Mouse (Mus musculus) right cerebral cortex, postnatal 10 days (tissue): ENCODE data around the gene Rad1.
"Not testable (repeated sequence)": the region's sequence is repeated elsewhere in the genome, so short reads cannot be mapped to it uniquely, and the experiment has no call there.

ENCODE experiments used
- DNase-seq, 2 experiments: peaks; one replicate each; pipeline ENCODE4 v3.0.0; 2021; ENCODE audit warnings: low spot score in 2 of 2

The Rad1 gene

DNA sequence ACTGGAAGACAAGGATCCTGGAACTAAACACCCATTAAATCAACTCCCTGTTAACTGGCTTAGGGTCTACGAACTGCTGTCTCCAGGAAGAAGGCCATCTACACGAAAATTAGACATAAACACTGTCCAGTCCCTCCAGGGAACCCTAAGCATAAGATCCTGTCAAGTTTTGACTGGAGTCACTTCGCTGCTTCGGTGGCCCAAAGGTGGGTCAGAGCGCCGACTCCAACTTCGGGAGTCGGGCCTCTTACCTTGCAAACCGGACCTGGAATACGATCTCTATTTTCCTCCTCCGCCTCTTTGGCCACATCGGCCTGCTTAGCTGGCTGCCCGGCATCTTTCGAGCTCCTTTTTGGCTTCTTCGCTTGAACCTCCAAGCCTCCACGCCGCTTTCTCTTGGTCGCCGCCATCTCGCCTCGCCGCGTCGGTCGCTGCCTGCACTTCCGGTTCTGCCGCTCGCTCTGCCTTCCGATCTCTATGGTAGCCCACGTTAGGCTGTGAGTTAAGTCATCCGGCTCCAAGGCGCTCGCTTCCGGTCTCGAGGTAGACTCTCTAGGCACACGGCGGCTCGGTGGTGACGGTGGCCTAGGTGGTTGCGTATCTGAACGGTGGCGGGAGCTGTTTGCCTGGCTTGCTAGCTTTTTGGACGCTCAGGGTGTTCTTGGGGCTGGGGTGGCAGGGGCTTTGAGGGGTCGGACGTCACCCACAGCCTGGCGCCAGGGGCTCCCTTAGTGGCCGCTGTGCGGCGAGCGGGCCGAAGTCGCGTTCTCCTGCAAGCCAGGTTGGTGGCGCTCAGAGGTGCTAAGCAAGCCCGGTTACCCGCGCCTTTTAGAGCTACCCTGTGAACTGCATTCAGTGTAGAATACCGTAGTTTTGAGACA is at the start of gene Rad1, which contains the start of gene Brix1:
Gene Rad1, plus strand, starts transcription at position 535 of the 881 bp plus-strand sequence.
Gene Brix1, minus strand, starts transcription at position 464 of the 881 bp plus-strand sequence.
- DNase-seq: peak; percentile 96 to 98

- no peak for DNase-seq
Measured at GRCm38 (mm10) chr15:10436893-10437292, 48.9 kb upstream of the Rad1 start.

GRCm38 (mm10) chr15:10439963-10440362 is 45.9 kb upstream of the Rad1 start:
- DNase-seq: no peak

DNA sequence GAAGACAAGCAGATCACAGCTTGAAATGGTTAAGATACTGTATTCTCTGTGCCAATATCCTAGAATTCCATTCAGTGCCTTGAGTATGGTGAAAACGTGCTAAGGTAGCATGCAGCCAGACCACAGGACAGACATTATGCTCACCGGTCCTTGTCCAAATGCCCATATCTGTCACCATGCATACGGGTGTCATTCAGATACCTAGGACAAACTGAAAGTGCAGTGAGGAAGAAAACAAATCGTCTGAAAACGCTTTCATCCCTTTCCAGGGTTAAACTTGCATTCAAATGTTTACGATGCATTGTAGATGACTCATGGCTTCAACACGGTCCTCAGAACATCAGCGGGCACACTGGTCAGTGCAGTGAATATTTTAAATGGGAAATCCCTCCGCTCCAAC is 44.3 kb upstream of the Rad1 start:
- no peak for DNase-seq

DNA sequence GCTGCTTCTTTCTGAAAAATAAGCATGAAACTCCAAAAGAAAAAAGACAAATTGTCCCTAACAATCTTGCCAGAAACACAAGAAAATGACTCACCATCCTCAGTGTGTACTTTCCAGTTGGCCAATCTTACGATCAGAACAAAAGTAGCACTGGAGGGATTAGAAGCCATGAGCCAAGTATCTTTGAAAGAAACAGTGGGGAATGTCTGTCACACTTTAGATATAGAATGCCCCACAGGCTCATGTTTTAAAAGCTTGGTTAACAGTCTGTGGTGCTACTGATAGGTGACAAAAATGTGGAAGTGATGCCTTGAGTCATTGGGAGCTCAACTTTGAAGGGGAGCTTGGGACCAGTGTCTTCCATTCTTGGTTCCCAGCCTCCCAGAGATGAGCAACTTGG is 43.5 kb upstream of the Rad1 start:
- no peak for DNase-seq

- DNase-seq: no peak
Measured at GRCm38 (mm10) chr15:10447102-10447501, 38.7 kb upstream of the Rad1 start.

- no peak for DNase-seq
Measured at GRCm38 (mm10) chr15:10460986-10461385, 24.8 kb upstream of the Rad1 start.

DNA sequence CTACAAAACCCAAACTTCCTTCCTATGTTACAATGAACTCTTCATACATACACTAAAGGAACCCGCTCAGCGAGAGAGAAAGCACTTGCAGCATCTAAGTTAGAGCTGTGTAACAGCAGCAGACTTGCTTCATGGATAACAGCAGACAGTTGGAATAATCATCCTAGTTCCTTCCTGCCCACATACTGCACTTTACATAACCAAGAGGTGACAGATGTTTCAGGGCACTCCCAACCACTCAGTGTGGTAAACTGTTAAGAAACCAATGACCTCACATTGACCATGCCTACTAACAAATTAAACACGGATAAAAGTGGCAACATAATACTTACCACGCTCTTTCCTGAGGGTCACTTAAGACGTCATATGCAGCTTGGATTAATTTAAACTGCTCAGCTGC is 22.3 kb upstream of the Rad1 start:
- no peak for DNase-seq

DNA sequence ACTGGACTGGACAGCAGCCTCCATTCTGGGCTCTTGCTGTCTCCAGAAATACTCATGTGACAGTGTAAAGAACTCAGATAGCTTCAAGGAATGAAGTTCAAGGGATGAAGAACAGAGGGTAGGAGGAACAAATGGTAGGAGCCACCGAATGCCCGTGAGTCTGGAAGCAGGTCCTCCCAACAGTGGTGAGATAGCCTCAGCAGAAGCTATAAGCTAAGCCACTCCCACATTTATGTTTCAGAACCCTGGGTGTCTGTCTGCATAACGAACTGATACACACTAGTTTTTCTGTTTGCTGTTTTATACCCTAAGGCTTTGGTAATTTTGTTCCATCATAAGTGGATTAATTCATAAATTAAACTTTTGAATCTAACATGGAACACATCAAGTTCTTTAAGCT is 21.1 kb upstream of the Rad1 start:
- DNase-seq: no peak

- no peak for DNase-seq
Measured at GRCm38 (mm10) chr15:10468761-10469160, 17.1 kb upstream of the Rad1 start.

GRCm38 (mm10) chr15:10469641-10470150 is 16.1 kb upstream of the Rad1 start:
- DNase-seq: peak; percentile 37 to 45

DNA sequence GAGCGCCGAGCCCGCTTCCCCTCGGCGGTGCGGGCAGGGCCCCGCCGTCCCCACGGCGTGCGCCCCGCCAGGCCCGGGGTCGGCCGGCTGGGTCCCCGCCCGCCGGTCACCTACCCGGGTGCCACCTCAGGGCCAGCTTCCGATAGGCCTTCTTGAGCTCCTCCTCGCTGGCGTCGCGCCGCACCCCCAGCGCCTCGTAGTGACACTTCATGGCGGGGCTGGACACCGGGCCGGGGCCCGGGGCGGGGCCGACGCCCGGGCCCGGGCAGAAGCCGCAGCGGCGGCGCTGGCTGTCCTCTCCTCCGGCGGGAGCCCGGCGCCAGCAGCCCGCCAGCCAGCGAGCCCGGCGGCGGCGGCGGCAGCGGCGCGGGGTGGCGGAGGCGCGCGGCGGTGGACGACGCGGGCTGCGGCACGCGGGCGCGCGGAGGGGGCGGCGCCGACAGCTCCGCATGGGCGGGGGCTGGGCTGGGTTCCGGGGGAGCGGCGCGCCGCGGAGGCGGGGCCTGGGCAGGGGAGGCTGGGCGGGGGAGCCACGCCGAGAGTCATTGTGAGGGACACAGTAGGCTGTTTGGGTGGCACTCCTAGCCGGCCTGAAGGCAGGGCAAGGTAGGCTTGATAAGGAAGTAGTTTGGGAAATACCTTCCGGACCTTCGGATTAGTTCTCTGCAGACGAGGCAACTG is 15.5 kb upstream of the Rad1 start, which contains the start of gene Dnajc21:
Gene Dnajc21, minus strand, starts transcription at position 366 of the 681 bp plus-strand sequence.
- peak; percentile 85 to 86 for DNase-seq

DNA sequence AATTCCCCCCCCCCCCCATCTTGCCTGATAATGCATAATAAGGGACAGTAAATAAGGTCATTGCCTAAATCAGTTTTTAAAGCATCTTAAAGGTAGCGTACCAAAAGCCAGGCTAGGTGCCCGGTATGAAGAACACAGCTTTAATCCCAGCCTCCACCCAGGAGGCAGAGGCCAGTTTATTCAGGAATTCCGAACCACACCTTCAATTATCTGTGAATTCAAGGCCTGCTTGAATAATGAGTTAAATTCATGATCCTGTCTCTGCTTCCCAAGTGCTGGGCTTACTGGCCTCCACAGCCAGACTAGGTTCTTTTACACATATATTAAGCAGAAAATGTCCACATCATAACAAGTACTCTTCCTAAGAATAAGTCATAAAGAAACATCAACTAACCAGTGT is 14.9 kb upstream of the Rad1 start:
- no peak for DNase-seq

DNA sequence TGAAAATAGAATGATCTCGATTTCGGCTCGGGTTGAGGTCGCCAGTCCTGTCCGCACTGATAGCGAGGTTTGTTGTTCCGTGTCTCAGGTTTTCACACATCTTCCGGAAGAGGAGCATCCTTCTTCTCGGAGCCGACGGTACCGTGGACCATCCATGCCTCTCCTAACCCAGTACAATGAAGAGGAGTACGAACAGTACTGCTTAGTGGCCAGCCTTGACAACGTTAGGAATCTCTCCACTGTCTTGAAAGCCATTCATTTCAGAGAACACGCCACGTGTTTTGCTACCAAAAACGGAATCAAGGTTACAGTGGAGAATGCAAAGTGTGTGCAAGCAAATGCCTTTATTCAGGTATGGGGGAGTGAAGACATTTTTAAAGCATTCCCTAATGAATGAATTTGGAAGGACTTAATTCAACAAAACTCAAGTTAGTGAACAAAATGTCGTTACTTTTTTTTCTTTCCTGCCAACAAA is 584 bp downstream of the Rad1 start:
- no peak for DNase-seq

DNA sequence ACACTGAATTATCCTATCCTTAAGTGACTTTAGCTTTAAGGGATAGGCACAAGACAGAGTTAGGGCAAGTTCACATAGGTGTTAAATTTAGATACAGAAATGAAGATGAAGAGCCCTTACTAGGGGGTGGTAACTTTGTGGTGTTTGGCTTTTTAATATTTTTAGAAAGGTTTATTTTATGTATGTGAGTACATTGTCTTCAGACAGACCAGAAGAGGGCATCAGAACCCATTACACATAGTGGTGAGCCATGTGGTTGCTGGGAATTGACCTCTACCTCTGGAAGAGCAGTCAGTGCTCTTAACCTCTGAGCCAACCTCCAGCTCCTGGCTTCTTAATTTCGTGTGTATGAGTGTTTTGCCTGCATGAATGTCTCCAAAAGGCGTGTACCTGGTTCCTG is 1.4 kb downstream of the Rad1 start:
- no peak for DNase-seq

DNA sequence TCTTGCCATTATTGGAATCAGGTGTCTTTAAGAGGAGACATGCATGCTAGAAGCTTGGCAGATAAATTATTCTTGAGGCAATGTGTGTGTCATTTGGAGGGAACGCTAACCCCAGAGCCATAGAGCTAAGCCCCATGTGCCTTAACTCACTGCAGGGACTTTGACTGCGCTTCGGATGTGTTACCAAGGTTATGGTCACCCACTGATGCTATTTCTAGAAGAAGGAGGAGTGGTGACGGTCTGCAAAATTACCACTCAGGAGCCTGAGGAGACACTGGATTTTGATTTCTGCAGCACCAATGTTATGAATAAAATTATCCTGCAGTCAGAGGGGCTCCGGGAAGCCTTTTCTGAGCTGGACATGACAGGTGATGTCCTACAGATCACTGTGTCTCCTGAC is 4.3 kb downstream of the Rad1 start:
- no peak for DNase-seq

- DNase-seq: no peak
Measured at GRCm38 (mm10) chr15:10495944-10496343, 10.1 kb downstream of the Rad1 start.

DNA sequence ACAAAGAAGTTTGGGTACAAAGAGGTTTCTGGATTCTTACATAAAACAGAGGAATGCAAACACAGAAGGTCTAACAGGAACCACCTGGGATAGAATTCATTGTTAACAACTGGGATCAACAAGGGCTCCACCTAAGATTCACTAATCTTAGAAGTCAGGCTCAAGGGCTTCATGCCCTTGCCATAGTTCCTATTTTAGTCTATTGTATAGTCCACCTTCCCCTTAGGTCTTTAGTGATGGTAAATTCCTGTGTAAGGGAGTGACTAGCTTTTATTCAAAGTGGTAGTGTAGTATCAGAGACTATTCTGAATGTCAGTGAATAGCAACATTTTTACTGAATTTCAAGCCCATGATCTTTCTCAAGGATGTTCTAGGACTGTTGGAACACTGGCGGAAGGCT is 10.9 kb downstream of the Rad1 start:
- not testable (repeated sequence) for DNase-seq

DNA sequence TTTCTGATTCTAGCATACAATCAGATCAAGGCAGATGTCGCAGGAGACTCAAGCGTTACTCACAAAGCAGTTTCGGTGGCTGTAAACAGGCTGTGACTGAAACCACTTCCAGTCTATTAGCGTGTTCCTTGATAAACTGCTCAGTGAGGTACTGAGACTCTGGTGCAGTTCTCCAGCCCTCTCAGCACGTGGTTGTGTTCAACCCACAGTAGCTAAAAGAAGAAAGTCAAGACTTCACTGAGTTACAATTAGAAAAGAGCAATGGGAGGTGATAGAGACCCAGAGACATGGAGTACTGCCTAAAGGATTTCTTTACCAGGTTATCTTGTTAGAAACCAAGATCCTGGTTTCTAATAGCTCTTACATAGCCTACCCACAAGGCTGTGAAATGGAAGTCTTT is 13.8 kb downstream of the Rad1 start:
- no peak for DNase-seq

DNA sequence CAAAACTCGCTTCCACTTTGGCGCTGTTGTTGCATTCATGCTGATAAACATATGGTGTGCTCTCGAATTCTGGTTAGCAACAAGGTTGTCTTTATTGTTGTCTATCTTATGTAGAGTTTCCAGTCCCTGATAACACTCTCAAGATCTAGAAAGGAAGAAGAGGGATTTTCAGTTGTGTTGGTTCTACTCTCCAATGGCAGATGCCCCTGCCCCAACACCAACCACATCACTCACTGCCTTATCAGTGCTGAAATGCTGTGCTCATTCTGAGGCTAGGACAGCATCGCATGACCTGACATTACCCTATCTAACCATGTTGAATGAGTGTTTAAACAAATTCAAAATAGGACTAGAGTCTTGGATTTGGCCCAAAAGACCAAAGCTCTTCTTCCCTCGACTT is 14.2 kb downstream of the Rad1 start:
- DNase-seq: no peak

DNA sequence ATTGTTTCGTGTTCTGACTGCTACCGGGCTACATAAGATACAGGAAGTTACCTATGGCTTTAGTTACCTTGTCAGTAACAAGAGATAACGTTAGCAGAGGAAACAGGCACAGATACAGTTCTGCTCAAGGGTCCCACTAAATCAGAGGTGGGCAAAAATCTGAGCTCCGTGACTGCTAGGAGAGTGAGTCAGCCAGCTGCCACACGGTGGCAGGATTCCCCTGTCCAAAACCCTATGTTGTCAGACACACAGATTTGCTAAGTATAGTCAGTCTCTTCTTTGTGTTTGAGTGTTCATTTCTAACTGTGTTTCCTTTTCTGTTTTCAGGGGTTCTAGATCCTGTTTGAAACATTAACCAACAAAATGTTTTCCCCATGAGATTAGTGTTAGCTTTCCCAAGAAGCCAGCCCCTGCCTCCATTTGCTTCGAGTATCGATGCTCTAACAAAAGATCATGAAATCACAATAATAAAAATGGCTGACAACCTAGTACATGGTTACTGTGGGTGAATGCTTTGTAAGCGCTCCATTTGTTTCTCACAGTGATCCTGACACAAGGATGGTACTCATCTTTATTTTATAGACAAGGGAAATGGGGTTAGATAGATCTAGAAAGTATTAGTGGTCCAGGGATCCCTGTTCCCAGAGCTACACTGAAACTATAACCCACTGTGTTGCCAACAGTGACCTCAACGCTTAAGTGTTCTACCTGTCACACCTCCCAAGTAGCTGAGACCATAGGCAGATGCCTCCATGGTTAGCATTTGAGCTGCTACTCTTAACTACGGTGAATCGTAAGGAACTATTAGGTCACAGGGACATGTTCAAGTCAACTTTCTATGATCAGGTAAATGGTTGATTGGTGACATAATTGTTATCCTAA is 15.3 kb downstream of the Rad1 start:
- peak; percentile 67 to 80 for DNase-seq

DNA sequence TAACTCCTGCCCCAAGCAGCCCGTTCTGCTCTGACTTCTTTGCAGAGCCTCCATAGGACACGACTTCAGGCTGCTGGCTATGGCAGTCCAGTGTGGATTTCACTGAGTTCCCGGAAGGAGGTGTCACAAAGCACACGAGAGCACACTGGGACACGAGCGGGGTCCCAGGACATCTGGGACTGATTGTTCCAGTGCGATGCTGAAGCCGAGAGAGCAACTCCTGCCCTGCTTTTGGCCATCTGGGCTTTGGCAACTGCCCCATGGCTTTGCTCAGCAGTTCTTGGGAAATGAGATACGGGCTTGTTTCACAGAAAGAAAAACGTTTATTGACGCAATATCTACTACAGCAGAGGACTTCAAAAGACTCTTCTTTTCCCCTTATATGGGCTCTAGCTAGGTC is 20.3 kb downstream of the Rad1 start:
- DNase-seq: no peak
